Mouse (Mus musculus) left cerebral cortex, adult 2 months (tissue): ENCODE data around the gene Gpr153. TPM values are rescaled to one million over a fixed set of nuclear protein-coding genes. Genes with fewer than 3 reads are reported as not detected.

Source experiments
- DNase-seq, 2 experiments: peaks; one replicate each; pipeline ENCODE4 v3.0.0; 2021 to 2022; ENCODE audit warnings: low spot score in 2 of 2, mixed read lengths in 1 of 2; ENCODE audit errors: extremely low spot score in 1 of 2
- H3K27ac ChIP-seq: fragments of 200-600 bp; 2 replicates; pipeline ENCODE4 v1.8.1; 2022
- H3K4me3 ChIP-seq: fragments of 200-600 bp; 2 replicates; pipeline ENCODE4 v1.8.1; 2022
- CTCF ChIP-seq: fragments of 200-600 bp; IDR thresholded peaks from 2 replicates; pipeline ENCODE4 v1.8.1; 2022; ENCODE audit warnings: antibody characterized with exemption, mild to moderate bottlenecking, moderate library complexity
- intact Hi-C: fragments of 180-260 bp; cut with DNase I; formaldehyde crosslinking; loops from one replicate; pipeline ENCODE4 v1.15.1; 2025
- total RNA-seq, 2 experiments: library from RNA; stranded (reverse); gene quantifications; 2 replicates each; pipeline ENCODE4 v1.2.3; 2021

Gpr153 gene
- total RNA-seq, 2 experiments from 2014 or later = 29.6 to 35.9 TPM

DNA sequence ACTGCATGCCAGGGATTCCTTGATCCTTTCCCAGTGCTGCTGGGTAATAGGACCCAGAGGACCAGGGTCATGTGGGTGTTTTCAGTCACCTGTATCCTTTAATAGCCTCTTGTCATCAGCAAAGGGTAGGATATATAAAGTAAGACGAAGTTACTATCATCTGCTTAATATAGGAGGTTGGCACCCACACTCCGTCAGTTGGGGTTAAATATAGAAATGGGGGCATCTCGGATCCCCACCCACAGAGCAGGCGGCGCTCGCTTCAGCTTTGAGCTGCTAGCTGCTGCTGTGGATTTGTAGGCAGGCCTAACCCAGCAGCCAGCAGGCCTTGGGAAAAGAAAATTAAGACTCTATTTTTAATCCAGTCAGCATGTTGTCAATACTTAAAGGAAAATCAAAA, 28.0 kb upstream of the Gpr153 start:
- peak; percentile 65 to 71 for DNase-seq
- no peak for TF ChIP-seq CTCF
- H3K27ac ChIP-seq = peak overlapping the region; percentile 67
- intact Hi-C loops = no loop called here
- H3K4me3 ChIP-seq = no peak overlapping the region

DNA sequence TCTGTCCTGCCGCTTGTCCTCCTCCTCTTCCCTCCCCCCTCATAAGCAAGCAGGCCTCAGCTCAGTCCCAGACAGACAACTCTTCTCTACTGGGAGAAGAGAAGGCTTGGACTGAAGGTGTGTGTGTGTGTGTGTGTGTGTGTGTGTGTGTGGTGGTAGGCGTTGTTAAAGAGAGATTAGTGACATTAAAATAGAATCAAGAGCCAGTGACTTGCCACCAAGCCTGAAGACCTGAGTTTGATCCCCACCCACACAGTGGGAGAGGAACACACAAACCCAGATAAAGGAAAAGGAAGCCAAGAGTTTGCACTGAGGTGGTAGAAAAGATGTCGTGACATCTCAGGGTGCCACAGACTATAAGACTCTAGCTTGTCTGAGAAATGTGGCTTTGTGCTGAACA, 26.8 kb upstream of the Gpr153 start:
- intact Hi-C loops = no loop called here
- Histone ChIP-seq H3K27ac (peak overlapping the region; percentile 81), H3K4me3 (no peak overlapping the region)
- DNase-seq = no peak
- TF ChIP-seq CTCF = no peak

DNA sequence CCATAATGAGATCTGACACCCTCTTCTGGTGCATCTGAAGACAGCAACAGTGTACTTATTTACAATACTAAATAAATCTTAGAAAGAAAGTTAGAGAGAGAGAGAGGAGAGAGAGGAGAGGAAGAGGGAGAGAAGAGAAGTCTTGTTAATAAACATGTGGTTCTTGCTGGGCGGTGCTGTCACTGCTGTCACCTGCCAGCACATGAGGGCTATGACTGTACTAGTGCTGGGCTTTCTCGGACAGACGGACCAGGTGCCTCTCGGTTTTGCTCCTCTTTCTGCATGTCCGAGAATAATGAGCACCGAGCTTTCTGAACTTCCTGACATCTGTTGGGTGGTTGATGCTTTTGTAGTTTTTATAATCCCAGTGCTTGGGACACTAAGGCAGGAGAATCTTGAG, 23.4 kb upstream of the Gpr153 start:
- intact Hi-C loops = no loop called here
- no peak for DNase-seq
- Histone ChIP-seq H3K27ac (no peak overlapping the region), H3K4me3 (no peak overlapping the region)
- no peak; the same call in 1 of the 2 replicates for TF ChIP-seq CTCF

DNA sequence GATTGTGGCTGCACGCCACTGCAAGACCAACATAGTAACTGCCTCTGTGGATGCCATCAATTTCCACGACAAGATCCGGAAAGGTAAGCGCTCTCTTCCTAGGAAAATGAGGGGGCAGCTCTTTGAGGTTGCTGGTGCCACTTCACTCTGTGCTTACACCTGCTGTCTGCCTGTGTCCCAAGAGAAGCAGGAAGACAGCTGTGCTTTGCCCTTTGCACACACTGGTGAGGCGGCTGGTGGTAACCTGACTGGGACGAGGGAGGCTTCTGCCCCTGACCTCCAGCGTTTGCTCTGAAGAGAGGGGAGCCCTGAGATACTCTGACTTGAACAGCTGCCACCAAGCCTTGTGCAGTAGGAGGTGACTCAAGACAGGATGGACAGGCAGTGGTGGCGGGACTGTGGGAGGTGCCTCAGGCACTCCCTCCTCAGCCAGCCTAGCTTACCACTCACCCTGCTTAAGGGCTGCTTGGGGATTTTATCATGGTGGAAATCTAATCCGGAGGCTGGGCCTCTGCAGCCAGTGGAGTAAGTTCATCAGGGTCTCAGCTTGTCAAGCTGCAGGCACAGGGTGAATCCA, 20.8 kb upstream of the Gpr153 start:
- DNase-seq = no peak
- Histone ChIP-seq H3K27ac (no peak overlapping the region), H3K4me3 (no peak overlapping the region)
- intact Hi-C loops = no loop called here
- TF ChIP-seq CTCF = no peak

DNA sequence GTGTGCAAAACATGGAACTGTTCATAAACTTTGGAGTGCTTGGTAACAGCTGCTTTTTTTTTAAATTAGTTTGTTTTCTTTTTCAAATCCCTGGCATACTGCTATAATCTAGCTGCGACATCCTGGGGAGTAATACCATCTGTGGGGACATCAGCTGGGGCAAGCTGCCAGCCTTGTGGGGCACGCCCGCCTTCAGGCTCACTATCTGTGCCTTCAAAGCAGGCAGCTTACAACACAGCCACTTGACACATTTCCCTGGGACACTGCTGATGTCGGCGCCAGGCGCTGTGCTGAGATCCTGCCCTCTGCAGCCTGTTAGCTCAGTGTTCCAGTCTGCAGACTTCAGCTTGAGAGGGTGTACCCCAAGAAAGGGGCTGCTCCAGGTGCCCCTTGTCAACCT, 17.0 kb upstream of the Gpr153 start:
- Histone ChIP-seq H3K4me3 (no peak overlapping the region), H3K27ac (no peak overlapping the region)
- no peak for TF ChIP-seq CTCF
- DNase-seq = peak; percentile 65 to 77
- intact Hi-C loops = no loop called here

DNA sequence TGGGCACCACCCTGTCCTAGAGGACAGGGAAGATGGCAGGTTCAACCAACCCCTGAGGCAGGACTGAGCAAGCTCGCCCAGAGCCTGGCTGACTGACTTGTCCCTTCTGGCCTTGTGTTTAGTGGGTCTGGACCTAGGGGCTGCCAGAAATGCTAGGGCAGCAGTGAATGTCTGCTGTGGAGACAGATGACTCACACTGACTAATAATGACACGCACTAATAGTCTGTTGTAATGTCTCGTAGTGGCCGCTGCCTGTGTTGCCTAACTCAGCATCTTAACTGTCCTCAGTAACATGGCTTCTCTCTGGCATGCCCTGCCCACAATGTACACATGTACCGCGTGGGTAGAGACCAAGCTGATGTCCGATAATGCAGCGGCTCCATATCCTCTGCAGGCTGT, 13.6 kb upstream of the Gpr153 start:
- DNase-seq = no peak
- H3K4me3 ChIP-seq = no peak overlapping the region
- H3K27ac ChIP-seq = no peak overlapping the region
- intact Hi-C loops = no loop called here
- TF ChIP-seq CTCF = no peak

DNA sequence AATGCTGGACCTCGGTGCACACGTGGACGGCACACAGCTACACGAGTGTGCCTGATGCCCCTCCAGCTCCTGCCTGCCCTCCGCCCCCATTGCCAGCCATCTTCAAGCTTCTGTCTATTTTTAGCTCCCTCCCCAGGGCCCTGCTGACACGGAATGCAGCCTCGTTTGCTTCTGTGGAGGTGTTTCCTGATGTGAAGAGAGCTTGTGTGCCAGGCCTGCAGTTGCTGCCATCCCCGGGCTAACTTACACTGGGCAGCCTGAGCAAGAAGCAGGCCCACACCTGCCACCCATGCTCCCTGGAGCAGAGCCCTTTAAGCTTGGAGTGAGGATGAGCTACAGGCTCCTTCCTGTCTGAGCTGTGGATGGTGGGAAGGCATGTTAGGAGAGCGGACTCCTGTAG, 11.8 kb upstream of the Gpr153 start:
- DNase-seq = no peak
- no peak overlapping the region for H3K27ac ChIP-seq
- intact Hi-C loops = no loop called here
- H3K4me3 ChIP-seq = no peak overlapping the region
- no peak for TF ChIP-seq CTCF

DNA sequence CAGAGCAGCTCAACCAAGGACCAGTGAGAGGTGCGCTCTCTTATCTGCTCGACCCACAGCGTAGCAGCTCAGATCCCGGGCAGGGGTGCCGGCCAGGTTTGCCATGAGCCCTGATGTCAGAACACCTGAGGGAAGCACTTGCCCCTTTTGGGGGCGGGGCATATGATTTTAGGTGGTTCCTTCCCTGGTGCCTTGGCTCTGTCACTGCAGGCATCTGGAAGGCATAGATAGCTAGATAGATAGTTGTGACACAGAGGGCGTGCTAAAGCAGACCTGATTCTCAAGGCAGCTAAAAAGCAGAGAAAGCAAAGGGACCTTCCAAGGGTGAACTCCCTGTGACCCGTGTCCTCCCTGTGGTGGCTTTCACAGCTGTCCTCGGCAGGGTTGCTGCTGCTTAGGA, 10.9 kb upstream of the Gpr153 start:
- no peak for DNase-seq
- no peak for TF ChIP-seq CTCF
- Histone ChIP-seq H3K27ac (no peak overlapping the region), H3K4me3 (no peak overlapping the region)
- intact Hi-C loops = no loop called here

DNA sequence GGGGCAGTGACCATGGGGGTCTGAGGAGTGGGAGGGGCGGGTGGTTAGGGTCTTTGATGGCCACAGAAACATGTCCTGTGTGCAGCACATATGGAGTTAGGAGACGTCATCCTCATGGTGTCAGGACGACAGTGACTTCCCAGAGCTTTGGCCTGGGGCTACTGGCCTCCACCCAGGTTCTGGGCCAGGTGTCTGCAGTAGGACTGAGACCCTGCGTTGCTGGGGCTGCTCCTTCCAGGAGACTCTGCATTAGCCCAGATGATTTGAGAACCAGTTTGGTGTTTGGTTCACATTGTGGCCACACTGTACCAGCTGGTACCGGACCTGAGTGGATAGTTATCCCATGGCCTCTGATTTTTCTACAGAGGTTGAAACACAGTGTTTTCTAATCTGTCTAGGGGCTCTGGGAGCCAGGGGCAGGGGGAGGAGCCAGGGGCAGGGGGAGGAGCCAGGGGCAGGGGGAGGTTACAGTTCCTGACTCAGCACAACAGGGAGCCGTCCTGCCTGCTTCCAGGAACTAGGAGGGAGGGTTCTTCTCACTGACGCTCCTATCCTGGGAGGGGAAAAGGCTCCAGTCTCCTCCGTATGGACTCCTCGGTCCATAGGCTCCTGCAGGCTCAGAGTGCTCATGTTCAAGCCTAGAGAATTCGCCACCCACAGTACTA, 10.4 kb upstream of the Gpr153 start:
- Histone ChIP-seq H3K27ac (no peak overlapping the region), H3K4me3 (no peak overlapping the region)
- intact Hi-C loops = no loop called here
- no peak for TF ChIP-seq CTCF
- no peak for DNase-seq

DNA sequence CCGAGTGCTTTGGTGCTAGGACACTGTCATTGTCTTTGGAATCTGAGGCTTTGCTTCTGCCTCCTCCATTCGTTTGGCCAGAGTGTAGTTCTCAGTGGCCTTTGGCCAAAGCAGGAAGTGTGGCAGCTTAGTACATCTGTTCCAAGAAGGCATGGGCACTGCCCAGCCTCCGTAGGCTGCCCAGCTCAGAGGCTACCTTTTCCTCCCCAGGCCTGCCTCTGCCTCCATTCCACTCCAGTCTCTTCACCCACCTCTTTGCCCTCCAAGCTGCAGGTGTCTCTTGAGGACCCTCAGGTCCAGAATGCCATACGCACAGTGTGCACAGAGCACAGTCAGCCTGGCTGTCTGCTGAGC, 9.9 kb upstream of the Gpr153 start:
- H3K4me3 ChIP-seq = no peak overlapping the region
- intact Hi-C loops = no loop called here
- H3K27ac ChIP-seq = no peak overlapping the region
- DNase-seq = no peak
- TF ChIP-seq CTCF = no peak

DNA sequence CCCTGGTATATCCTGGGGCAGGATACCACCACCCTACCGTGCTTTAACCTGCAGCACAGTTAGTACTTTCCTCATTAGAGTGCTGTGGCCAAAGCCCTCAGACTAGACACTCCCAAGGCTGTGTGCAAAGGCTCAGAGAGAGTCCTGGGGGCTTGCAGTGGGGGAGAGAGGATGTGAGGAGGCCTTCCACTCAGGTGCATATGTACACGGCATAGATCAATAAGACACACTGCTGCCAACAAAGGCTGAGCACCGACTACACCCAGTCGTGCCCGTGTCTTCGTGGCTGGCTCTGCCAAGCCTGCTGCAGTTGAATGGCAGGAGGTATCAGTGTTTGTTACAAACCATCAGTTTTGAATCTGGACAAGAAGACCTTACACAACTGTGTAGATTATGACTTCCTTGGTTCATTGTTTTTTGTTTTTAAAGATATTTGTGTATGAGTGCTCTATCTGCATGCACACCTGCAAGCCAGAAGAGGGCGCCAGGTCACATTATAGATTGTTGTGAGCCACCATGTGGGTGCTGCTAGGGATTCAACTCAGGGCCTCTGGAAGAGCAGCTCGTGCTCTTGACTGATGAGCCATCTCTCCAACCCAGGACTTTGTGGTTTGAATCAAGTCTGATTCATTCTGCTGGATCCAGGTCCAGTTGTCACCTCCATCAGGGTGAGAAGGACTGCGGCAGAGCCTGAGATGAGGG, 9.0 kb upstream of the Gpr153 start:
- intact Hi-C loops = no loop called here
- TF ChIP-seq CTCF = peak; percentile 35
- H3K4me3 ChIP-seq = no peak overlapping the region
- no peak for DNase-seq
- no peak overlapping the region for H3K27ac ChIP-seq

DNA sequence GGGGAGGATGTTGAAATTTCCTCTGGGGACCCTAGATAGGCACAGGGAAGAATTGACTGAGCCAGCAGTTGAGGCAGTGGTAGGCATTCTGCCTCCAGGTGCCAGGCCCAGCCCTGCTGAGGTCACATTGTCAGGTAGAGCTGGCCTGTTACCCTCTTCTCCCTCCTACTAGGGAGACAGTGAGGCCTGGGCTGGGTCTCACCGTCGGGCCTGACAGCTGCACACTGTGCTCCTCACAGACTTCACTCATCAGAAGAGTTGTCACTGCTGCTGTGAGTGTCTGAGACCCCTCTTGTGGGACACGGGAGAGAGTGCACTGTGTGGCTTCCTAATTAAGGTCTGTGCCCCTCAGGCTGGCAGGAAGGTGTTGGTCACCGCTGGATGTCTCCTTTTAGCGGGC, 8.2 kb upstream of the Gpr153 start:
- intact Hi-C loops = no loop called here
- no peak for TF ChIP-seq CTCF
- Histone ChIP-seq H3K27ac (0 out of 2 replicates have a peak overlapping the region, but pooled peaks have one; percentile 30), H3K4me3 (no peak overlapping the region)
- DNase-seq = no peak
